Mouse (Mus musculus): ENCODE data around the gene Iqgap2.

The Iqgap2 gene

DNA sequence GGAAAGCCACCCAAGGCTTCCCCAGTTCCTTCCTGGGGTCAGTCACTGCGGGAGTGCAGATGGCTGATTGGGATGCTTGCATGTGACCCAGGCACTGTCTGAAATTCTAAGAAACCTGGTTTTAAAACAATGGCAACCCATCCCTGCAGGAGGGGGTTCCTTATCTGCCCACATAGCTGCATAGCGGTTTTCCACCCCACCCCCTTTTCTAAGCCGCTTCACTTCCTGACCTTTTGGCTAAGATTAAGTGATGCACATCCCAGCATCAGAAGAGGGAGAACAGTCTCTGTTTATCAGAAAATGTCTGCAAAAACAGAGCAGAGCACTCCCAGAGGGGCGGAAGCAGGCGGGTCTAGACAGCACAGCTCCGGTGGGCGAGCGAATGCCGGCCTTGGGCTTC lies 234.6 kb downstream of the Iqgap2 start:
- DNase-seq (ENCODE audit: low read depth, low spot score), result no peak

DNA sequence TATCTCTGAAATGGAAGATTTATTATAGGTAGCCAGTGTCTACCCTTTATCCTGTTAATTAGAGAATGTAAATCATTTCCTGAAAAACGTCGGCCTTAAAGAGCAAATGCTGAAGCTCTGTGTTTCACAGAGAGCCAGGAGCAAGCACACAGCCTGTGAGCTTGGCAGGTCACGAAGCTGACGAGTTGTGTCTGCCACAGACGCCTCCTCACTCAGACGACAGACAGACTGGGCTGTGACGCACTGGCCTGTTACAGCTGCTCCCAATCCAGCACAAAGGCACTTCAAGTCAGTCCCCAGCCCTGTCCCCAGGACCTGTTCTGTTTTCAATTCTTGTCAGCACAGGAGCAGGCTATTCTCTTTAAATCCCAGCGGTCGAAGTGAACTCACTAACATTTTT lies 236.4 kb downstream of the Iqgap2 start:
- no peak for DNase-seq (ENCODE audit: low read depth, low spot score)

DNA sequence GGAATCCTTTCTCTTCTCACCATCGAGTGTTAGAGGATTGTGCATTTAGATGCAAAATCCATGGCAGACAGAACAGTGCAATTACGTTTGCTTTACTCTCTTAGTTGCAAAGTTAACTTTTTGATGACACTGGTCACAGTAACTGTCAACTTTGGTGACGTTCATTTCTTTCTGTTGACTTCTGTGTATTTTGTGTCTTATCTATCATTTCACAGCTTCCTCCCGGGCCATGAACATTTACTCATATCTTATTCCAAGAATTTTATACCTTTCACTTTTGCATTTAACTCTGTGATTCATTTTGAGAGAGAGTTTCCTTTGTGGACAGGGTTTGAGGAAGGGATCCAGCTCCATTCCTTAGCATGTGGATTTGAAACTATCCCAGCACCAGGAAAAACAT lies 238.0 kb downstream of the Iqgap2 start:
- DNase-seq (ENCODE audit: low read depth, low spot score), result no peak

DNA sequence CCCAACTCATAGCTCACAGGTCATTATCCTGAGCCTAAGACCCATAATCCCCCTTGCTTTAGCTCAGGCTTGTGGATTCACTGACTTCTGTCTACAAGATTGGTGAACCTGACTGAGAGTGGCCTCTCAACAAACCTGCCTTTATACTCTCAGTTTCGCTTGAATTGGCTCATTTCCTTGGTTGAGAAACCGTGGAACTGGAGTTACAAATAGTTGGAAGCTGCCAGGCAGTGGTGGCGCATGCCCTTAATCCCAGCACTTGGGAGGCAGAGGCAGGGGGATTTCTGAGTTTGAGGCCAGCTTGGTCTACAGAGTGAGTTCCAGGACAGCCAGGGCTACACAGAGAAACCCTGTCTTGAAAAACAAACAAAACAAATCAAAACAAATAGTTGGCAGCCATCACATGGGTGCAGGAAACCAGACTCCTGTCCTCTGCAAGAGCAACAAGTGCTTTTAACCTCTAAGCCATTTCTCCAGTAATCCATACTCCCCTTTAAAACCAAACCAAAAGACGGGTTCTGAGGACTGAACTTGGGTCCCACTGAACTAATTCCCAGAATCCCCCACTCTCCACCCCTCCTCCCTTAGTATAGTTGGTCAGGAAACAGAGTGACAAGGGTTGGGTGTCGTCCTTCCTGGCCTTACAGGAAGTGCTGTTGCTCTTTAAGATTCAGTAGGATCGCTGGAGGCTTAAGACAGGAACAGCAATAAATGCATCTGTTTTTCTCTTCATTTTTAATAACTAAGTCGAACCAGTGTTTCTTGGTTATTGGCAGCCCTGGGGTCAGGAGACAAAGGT lies 239.7 kb downstream of the Iqgap2 start:
- no peak for DNase-seq (ENCODE audit: low read depth, low spot score)

DNA sequence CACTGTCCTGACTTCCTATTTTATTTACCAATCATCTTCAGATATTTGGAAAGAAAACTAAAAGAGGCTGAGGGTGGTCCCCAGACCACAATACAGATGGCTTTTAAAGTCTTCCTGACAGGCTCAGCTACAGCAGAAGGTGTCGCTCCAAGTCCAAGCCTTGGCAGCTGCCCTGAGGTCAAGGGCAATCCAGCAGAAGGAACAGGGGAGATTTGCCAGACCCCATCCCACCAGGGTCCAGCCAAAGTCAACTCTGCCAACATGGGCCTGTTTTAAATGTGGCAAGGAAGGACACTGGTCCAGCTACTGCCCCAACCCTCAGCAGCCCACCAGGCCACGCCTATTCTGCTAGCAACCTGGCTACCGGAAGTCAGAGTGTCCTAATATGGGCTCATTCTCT lies 241.8 kb downstream of the Iqgap2 start:
- DNase-seq (ENCODE audit: low read depth, low spot score), result no peak

DNA sequence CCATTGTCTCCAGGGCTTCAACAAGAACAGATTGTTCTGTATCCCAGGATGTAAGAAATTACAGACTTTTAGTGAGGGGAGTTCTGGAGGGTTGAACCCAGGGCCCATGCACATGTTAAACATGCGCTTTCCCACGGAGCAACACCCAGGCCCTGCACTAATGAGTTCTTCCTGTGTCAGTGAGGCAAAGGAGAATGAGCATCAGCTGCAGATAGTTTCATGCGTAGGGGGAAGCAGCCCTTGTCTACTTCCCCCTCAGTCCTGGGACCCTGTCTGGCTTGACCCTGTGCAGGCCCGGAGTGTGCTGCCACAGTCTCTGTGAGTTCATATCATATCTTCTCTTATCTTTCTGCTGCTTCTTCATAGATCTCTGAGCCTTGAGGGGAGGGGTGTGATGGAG lies 244.5 kb downstream of the Iqgap2 start:
- no peak for DNase-seq (ENCODE audit: low read depth, low spot score)

DNA sequence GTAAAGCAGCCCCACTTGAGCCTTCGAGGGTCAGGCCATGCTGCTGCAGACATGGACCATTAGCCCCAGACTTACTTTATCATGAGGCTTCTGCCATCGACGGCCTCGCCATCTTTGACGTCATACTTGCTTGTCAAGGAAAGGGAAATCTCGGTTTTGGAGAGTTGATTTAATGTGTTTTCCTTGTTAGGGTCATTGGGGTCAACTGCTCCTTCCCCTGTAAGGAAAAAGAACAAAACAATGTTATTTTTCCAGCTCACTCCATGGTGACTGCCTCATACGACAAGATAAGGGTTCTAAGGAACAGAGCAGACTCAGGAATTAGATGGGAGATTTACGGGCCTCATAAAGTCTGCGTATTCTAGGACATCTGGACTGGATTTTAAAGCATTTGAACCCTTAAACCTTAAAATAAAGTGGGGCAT lies 245.0 kb downstream of the Iqgap2 start:
- no peak for DNase-seq (ENCODE audit: low read depth, low spot score)

DNA sequence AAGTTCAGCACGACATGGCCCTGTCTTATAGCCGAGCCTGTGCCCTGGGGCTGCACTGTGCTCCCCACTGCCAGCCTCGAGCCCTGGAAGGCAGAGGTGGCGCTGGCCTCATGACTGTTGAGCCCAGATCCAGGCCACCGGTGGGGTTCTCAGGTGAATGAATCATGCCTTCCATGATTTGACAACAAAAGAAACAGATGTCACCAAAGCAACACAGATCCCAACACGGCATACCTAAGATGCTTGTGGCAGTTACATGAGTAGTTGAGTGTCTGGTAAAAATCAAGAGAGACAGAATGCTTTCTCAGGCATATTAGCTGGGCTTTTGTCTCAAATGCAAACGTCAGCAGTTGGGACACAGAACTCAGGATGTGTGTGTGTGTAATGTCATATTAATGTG lies 248.0 kb downstream of the Iqgap2 start:
- DNase-seq (ENCODE audit: low read depth, low spot score), result no peak

DNA sequence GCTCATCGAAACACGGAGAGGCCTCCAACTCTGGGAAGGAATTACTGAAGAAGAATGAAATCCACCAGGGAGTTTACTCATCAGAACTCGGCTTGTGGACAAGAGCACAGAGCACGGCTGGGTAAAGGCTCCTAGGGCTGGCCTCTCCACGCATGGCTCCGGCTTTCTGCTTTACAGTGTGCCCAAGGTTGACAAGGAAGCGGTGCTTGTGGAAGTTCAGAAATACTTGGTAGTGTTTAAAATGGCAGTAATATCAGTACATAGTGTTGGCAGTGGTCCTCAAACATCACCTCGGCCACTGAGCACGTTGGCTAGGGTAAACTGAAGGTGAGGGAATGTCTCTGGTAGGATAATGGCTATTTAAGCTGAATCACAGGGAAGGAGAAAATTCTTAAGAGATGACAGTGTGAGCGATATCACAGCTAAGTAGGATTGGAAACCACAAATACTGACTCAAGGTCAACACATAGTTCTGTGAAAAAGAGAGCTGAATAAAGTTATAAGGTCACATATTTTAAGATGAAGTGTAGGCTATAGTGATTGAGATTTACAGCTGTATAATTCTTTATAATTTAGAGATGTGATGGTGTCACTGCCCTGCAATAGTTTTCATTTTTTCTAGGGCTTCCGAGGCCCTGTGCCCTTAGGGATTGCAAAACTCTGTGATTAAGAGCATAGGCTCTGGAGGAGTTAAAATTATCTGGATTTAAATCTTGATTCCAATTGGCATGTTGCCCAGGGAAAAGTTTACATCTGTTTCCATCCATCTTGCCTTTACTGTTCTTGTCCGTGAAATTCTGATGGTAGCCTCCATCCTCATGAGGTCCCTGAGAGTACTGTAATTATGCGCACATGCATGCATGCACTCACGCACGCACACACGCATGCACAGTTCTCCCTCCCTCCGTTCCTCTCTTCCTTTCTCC lies 250.4 kb downstream of the Iqgap2 start:
- DNase-seq (ENCODE audit: low read depth, low spot score), result no peak

DNA sequence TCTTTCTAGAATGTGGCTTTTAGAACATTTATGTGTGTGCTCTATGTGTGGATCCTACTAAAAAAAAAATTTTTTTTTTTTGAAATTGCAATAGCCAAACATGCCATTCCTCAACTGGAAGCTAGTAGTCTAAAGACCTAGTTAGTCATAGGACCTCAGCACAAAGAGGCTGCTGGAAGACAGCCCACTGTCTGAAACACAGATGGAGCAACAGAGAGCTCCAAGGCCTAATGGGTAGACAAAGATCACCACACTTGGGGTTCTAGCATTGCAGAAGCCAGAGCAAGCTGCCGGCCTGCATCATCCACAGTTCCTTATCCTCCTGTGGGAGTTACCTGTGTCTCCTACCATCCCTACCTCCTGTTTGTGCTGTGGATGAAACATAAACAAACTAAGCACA lies 251.3 kb downstream of the Iqgap2 start:
- no peak for DNase-seq (ENCODE audit: low read depth, low spot score)

DNA sequence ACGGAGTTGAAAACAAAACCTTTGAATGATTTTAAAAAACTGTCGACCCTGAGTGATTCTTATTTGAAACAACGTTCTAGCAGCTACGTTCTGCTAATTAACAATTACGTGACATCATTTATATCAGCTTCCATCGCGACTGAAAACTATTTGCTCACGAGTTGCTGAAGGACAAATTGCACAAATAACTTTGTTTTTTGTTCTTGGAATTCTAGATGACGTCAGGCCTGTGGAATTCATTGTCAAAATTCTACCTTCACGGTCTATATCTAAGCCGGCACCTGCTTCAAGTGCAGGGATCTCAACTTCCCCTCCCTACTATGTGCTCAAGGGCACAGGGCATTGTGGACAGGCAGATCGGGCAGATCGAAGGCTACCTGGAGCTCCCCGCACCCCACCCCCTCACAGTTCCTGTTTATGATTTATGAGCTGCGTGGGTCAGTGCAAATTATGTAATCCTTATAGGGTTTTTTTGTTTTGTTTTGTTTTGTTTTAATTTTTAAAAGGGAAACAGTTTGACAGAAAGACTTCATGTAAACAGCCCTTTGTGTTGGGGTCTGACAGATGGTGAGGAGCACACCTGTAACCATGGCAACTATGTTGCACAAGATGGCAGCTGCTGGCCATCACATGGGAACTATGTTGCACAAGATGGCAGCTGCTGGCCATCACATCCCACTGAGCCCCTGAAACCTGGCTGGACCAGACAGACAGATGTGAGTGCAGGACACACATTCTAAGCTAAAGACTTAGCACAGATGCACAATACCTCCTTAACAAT lies 252.2 kb downstream of the Iqgap2 start:
- DNase-seq (ENCODE audit: low read depth, low spot score), result no peak

DNA sequence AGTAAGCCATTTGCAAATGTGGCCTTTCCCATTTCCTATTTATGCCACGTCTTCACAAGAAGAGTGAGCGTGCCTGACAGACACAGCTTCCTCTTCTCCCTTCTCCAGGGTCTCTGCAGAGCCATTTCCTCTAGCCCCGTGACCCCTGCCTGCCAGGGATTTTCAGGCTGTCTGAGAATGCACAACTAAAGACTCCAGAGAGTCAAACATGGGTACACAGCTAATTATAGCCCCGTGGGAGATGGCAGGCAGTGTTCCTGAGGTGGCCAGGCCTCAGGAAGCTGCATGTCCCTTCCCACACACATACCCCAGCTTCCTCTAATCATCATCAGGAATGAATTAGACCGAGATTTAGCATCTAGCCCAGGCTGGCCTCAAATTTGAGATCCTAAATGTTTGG lies 252.8 kb downstream of the Iqgap2 start:
- no peak for DNase-seq (ENCODE audit: low read depth, low spot score)

DNA sequence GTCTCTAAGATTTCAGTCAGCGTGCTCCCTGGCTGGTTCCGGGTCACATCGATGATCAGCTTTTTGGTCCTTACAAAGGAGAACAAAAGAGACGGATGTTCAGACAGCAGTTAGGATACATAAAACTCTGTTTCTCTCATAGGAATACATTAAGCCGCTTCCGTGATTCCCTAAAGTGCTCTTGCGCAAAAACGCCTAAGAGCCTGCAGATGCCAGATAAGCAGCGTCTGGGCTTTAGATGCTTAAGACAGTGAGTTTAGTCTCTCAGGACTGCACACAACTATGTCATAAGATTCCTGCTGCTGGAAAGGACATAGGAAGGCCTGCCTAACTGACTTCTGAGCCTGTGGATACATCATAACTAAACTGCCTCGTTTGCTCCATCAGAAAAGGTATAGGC lies 254.0 kb downstream of the Iqgap2 start:
- no peak for DNase-seq (ENCODE audit: low read depth, low spot score)

DNA sequence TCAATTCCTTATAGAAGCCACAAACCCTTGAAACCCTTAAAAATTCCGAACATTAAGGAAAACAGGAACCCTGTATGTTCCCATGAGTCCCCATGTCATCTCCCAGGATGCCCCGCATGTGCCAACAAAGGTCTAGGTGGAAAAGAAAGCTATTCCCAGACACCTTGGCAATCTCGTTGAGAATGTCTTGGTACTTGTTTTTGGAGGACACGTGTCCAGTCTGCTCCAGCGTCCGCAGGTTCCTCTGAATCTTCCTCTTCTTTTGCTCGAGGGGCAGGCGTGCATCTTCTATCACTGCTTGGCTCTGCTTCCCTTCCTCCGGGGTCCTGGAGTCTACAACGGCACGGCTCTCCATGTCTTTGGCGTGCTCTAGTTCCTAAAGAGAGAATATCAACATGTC lies 256.4 kb downstream of the Iqgap2 start:
- DNase-seq (ENCODE audit: low read depth, low spot score), result no peak

DNA sequence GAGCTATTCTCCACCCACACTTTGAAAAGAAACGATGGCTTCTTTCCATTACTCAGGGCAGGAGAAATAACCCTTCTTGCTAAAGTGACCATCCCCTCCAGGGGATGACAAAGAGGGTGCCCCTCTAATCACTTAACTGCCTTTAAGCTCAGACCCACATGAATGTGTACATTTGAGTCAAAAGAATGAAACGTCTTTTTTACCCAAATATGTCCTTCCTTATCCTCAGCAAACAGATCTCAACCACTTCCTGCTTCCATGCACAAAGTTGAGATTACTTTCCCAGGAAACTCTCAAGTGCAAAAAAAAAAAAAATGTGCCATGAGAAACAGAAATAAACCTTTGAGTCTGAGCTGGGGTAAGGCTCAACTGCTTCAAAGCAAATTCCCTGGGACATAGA lies 257.3 kb downstream of the Iqgap2 start:
- no peak for DNase-seq (ENCODE audit: low read depth, low spot score)

DNA sequence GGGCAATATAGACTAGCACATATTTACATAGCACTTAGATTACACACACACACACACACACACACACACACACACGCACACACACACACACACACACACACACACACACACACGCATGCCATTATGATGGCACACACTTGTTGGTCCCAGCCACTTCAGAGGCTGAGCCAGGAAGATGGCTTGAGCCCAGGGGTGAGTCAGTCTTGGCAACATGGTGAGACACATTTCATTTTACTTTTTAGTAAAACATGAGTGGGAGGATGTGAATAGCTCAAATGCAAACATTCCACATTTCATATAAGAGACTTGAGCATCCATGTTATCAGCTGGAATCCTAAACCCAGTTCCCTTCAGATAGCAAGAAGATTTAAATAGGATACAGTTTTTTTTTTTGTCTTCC lies 258.3 kb downstream of the Iqgap2 start:
- no peak for DNase-seq (ENCODE audit: low read depth, low spot score)

DNA sequence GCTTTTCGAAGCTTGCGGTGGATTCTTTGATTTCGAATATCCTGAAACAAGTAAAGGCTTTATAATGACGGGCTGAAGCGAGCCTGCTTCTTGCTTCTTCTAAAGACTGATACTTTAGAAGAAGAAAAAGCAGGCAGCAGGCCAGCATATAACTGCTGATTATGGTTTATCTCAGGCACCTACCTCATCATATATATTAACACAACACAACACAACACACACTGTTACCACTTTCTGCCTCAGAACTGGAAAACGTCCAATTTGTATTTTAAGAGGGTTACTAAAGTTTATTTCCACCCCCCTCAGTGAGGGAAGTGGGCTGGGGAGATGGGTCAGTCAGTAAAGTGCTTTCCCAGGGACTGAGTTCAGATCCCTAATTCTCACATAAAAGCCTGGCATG lies 259.6 kb downstream of the Iqgap2 start:
- DNase-seq (ENCODE audit: low read depth, low spot score), result no peak

DNA sequence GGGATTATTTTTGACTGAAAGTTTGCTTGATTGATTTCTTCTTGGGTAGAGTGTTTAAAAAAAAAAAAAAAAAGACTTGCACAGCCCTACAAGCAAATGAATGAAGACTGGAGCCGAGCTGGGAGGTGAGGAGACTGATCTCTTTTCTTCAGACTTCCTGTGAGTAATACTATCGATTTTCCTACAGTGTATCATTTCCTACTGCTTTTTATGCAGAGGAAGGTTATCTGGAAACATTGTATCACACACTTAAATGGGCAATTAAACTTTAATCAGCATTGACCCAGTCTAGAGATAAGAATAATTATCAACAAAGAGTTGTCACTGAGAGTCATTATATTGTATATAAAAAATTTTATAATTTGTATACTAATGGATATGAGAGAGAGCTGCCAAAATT lies 261.0 kb downstream of the Iqgap2 start:
- no peak for DNase-seq (ENCODE audit: low read depth, low spot score)

DNA sequence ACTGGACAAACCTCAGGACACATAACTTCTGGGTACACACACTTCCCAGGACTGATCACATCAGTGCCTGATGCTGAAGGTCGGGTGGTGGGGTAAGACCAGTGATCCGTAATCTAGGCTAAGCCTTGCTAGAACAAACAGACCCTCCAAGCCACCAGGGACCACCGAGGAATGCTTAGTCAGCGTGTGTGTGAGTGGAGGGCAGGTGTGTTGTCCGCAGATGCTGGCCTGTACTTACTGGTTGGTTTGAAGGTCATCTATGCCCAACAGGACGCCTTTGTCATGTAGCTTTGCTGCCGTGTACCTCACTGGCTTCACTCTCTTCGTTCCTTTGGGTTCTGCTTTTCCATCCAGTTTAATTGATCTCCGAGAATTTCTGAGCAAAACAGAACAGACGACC lies 262.0 kb downstream of the Iqgap2 start:
- DNase-seq (ENCODE audit: low read depth, low spot score), result no peak

DNA sequence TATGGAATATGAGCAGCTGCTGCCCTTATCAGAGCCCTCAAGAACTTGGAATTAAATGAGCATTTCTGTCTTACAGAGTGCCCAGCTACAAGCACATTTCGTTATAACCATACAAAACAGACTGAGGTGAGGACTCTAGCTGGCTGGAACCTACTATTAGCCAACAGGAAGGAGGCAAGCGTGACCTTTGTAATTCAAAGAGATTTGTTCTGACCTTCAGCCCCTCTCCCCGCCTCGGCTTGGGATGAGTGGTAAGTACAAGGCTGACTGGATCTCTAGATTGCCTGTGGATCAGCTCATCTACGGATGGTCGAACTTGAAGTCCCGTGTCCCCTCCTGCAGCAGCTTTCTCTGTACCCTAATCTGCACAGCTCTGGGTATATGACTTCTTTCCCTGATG lies 265.0 kb downstream of the Iqgap2 start:
- no peak for DNase-seq (ENCODE audit: low read depth, low spot score)

DNA sequence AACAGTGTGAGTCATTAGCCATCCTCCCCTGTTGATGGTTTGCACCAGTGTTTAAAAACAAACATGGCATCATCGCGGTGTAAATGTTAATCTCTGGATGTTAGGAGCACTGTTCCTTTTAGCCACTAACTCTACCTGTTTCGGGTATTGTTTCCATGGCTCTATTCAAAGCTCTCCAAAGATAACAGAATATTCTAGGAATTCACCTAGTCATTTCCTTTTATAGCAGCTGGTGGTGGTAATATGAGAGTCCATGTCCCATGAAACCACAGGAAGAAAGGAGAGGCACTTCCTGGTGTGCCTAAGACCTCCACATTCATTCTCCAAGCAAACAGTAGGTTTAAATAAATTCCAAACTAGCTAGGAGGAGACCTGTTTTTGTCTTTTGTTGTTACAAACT lies 268.7 kb downstream of the Iqgap2 start:
- DNase-seq (ENCODE audit: low read depth, low spot score), result no peak

DNA sequence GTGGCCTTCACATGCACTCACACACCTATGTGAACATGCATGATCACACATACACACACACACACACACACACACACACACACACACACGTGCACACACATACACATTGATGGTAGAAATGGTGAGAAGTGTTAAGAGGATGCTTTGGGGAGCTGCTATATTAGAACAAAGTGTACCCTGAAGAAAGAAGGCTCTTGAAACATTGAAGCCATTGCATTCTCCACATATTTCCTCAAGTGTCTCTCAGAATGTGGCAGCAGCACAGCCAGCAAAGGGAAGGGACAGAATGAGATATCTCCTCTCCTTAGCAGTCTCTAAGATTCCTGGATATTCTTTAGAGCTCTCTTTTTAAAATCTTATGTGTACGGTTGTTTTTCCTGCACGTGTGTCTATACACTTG lies 270.2 kb downstream of the Iqgap2 start:
- DNase-seq (ENCODE audit: low read depth, low spot score), result no peak
